Mouse (Mus musculus) gastrocnemius, adult 18-20 months (tissue): ENCODE data around the gene Ubiad1. TPM values are rescaled to one million over a fixed set of nuclear protein-coding genes. Genes with fewer than 3 reads are reported as not detected.

Experiments used
- DNase-seq: peaks from one replicate; pipeline ENCODE4 v3.0.0; 2021; ENCODE audit warnings: low spot score
- total RNA-seq, 2 experiments: library from RNA; stranded (reverse); gene quantifications; 2 replicates each; pipeline ENCODE4 v1.2.3; 2021

Ubiad1 gene
- total RNA-seq, 2 experiments from 2014 or later, result 10.3 to 15.6 TPM

DNA sequence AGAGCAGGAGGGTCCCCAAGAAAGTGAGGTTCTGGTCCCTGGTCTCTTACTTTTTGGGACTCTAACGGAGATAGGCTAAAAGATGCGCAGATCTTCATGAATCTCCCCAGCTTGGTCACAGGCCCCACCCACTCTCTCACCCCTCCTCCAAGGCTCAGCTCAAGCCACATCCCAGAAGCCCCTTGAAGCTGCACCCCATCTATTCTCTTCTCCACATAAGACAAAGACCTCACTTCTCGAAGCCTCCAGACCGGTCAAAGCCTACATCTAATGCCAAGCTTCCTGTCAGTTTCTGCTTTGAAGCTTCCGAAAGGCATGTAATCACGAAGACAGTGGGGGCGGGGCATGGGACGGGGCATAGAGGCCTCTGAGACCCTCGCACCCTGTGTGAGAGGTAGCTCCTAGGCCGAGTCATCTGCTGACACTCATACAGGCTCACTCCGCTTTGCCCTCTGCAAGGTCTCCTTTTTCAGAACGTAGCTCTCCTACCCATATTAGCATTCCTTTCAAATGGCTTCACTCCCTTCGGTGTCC, 39.2 kb downstream of the Ubiad1 start:
- no peak for DNase-seq

DNA sequence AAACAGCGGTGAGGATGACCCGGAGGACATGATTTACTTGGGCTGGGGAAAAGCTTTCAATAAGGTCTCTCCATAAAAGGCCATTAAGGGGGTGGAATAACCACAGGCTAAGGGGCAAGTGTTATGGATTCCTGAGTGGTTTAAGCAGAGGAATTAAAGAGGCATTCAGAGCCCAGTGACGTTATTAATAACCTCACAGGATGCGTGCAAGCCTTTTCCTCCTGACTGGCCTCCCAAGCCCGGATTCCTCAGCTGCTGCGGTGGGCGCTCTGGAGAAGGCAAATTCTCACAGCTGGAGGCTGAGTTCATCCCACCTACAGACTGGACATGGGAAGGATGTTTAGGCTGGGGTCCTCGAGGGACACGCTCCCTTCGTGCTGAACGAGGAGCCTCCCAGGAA, 39.8 kb downstream of the Ubiad1 start:
- DNase-seq, result no peak

DNA sequence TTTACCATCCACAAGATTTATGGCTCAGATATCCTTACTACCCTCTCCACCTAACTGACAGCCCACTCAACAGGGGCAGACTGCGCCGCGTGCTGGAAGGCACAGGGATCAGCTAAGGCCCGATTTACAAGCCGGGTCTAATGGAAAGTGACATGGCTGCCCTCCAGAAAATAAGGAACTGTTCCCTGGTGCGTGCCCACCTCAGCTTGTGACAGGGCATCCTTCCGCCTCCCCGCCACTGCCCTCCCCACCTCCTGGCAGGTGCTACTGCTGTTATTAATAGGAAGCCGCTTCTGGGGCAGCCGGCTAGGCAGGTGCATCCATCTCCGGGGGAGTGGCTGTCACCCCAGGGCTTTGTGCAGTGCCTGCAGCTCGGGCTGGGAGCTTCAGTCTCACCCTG, 41.2 kb downstream of the Ubiad1 start:
- no peak for DNase-seq

DNA sequence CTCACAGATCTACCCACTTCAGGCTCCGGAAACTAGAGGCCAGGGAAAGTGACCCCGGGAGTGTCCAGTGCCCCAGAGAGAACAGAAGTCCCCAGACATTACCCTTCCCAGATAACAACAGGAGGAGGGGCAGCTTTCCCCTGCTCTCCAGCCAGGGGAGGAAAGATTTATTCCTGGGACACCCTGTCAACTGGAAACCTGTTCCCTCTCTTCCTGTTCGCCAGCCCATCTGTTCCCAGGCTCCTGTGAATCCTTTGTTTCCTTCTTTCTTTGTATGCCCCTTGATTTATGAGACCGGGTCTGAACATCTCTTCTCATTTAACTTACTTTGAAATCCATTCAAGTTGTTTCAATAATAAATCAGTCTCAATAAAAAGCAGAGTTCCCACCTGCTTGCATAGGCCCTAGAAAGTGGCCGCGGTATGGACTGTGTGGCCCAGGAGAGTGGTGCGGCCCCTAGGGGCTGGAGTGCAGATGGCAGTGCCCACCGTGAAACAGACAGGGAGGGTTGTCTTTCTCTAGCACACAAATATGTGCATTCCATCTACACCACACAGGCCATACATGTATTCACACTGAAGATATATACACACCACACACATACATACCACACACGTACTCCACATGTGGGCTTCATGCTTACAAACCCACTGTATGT, 45.0 kb downstream of the Ubiad1 start:
- DNase-seq, result no peak

DNA sequence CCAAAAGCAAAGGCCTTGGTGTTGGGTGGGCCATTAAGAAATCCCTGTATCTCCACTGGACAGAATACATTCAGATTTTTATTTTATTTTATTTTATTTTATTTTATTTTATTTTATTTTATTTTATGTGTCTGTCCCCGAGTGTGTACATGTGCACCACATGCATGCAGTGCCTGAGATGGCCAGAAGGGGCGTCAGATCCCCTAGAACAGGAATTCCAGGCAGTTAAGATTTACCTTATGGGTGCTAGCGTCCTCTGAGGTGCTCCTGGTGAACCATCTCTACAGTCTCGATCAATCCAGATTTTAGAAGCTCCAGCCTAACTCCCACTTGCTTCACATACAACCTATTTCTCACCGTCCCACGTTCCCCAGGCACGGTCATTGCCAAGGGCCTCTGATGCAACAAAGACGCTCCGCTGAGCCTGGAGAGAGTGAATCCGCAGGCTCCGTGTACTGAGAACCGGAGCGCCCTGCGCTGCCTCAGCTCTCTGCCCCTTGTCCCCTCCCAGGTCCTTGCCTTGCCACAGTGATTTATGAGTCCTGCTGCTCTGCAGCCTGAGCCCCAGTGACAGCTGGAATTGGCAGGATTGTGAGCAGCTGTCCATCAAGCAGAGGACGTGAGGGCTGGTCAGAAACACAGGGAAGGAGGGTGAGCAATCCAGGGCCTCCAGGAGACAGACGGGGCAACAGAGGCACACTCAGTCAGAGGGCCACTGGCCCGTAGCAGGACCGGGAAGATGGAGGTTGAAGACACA, 46.9 kb downstream of the Ubiad1 start:
- DNase-seq, result no peak

DNA sequence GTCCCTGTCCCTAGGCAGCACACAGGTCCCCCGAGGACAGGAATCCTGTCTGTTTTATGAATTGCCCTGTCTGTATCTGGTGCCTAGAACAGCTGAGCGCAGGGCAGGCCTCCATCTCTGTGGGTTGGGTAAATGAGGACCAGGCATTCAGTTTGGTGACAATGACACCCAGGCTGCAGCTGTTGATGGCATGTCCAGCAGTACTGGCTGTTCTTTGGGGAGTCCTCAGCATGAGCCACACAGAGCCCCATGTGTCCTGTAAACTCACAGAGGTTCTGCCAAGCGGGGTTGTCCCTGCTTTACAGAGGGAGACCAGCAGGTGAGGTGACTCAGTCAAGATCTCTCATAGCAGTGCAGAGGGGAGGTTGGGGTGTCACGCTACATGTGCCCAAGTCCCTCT, 47.5 kb downstream of the Ubiad1 start:
- DNase-seq, result no peak

DNA sequence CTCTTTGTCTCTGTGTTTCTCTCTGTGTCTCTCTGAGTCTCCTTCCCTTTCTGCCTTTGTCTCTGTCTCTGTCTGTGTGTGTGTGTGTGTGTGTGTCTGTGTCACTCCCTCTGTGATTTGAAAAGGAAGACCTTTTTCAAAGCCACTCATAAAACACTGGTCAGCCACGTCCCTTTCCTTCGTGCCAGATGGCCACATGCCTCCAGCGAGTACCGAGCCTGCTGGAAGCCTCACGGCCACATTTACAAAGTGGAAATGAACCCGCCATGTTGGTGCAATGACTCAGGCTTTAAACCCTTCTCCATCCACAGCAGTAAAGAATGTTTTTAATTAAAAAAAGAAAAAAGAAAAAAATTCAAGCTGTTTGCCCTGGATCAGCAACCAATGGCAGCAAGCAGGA, 48.7 kb downstream of the Ubiad1 start:
- DNase-seq, result no peak

DNA sequence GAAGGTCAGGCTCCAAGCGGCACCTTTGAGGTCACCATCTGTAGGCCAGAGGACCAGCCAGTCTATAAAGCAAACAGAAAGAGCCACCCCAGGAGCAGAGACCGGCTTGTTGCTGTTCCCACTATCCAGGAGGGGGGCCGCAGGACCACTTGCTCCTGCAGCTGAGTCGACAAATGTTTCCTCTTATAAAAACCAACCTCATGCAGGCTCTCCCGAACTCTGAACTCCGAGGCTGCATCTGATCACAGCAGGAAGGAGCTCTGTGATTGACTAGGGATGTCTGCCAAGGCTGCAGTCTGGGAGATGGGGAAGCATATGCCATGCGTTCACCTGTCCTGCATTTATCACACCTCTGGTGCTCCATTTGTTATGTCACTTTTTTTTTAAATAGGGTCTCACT, 49.4 kb downstream of the Ubiad1 start:
- no peak for DNase-seq

DNA sequence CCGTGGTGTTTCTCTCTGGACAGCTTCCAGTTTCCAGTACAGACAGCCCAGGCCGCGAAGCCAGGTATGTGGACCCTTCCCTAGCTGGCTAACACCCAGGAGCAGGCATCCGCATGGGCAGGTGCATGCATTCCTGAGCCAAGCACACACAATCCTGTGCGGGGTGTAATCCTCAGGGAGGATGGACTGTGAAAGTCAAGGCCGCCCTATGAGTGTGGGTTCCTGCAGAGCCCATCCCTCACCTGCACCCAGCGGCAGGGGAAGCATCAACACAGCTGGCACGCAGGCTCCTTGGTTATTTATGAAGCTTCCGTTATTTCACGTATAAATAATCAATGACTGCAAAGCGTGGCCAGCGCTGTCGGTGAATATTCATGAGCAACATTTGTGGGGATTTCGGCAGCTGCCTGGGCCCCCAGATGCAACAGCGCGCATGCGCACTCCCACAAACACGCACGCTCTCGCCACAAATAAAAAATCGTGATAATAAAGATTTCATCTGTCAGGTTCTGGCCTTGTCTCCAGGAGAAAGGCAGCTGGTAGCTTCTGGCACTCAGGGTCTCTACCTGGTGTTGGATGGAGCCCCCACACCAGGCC, 52.8 kb downstream of the Ubiad1 start:
- DNase-seq, result no peak

DNA sequence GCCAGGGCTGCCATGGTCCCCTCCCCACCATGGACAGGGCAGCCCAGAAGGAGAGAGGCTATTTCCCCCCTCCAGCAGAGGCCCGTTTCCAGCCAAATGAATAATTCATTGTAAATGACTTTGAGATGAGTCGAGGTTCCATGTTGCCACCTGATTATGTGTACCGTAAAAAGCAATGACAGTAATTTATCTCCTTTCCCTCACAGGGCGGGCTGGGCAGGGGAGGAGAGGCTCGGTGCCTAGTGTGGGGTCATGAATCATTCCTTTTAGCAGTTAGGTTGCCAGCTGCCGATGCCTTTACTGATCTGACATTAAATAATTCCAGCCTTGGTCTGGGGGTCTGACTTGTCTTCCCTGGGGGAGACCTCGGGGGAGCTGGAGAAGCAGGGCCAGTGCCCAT, 54.9 kb downstream of the Ubiad1 start:
- DNase-seq, result no peak

DNA sequence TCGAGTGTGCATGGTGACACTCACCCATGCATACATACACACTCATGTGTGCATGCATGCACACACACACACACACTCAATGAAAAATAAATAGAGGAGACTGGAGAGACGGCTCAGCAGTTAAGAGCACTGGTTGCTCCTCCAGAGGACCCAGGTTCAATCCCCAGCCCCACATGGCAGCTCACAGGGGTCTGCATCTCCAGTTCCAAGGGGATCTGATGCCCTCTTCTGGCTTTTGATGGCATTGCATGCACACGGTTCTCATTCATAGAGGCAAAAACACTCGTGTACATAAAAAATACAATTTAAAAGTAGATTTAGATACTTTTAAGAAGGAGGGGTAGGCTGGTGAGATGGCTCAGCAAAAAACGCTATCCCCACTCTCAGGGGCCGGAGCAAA, 55.5 kb downstream of the Ubiad1 start:
- DNase-seq, result no peak

DNA sequence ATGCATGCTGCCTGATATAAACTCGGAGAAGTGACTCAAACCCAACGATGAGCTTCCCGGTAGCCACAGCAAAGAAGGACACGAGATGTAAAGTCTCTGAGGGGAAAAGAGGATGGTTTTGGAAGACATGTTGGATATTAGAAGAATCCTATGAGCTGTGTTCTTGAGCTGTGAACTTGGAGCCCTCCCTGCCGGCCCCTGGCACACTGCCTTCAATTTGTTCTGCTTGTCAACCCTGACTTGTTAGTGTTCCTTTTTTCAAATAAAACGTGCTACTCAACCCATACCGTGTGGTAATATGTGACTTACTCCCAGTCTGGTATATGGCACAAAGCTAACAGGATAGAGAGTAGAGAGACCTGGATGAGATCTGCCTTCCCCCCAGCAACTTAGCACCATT, 59.3 kb downstream of the Ubiad1 start:
- no peak for DNase-seq

Other genes starting within 250 kb of the Ubiad1 start
- gene Disp3, start 156.8 kb downstream of the Ubiad1 start, total RNA-seq, result under 1 TPM in 1 of 2 experiments, not detected in 1; 0.14 TPM
- gene Mtor, start 3.8 kb upstream of the Ubiad1 start, total RNA-seq, result 10 to 100 TPM; 30.6 to 36.6 TPM
- 10 to 100 TPM in 1 of 2 experiments, 1 to 10 TPM in 1; 9.3 to 24.6 TPM for gene Angptl7, start 55.7 kb upstream of the Ubiad1 start, total RNA-seq
- 10 to 100 TPM; 19.6 to 20.4 TPM for gene Exosc10, start 113.7 kb upstream of the Ubiad1 start, total RNA-seq
- gene Srm, start 146.7 kb upstream of the Ubiad1 start, total RNA-seq, result 1 to 10 TPM; 8.7 to 9.5 TPM
- under 1 TPM; 0.16 to 0.64 TPM for gene Masp2, start 157.8 kb upstream of the Ubiad1 start, total RNA-seq
- gene Tardbp, start 182.2 kb upstream of the Ubiad1 start, total RNA-seq, result 100 to 1,000 TPM; 112 to 130 TPM
- 1 to 10 TPM; 5.8 to 6.3 TPM for gene Gm572, start 198.5 kb upstream of the Ubiad1 start, total RNA-seq